Mouse (Mus musculus): ENCODE results near the gene Gstm4. TPM values are rescaled to one million over a fixed set of nuclear protein-coding genes. Genes with fewer than 3 reads are reported as not detected.

Gstm4 gene
- polyA plus RNA-seq (2014; fragmentation: Illumina TruSeq; extraction: RNeasy Lipid Tissue Mini Kit (QIAGEN cat#74804); ENCODE audit: low read depth, low replicate concordance): 5.8 TPM

GRCm38 (mm10) chr3:108044394-108045140 lies at the start of gene Gstm4:
Gstm4 (minus strand) TSS chr3:108044894.

GRCm38 (mm10) chr3:108092536-108093115 lies 47.9 kb upstream of the Gstm4 start, which contains the start of gene Gnat2:
Gnat2 (plus strand) TSS chr3:108092789.

GRCm38 (mm10) chr3:108086470-108086979 lies 41.8 kb upstream of the Gstm4 start, which contains the start of gene Ampd2:
Ampd2 (minus strand) TSS chr3:108086651.

GRCm38 (mm10) chr3:108017473-108018189 lies 27.1 kb downstream of the Gstm4 start, which contains the start of gene Gstm1:
Gstm1 (minus strand) TSS chr3:108017973.

Other genes with a start within 250 kb of the Gstm4 start
- gene Eps8l3, start 167.7 kb downstream of the Gstm4 start, polyA plus RNA-seq (2014; fragmentation: Illumina TruSeq; extraction: RNeasy Lipid Tissue Mini Kit (QIAGEN cat#74804); ENCODE audit: low read depth, low replicate concordance): not detected
- 56.1 TPM for gene Gstm5, start 149.1 kb downstream of the Gstm4 start, polyA plus RNA-seq (2014; fragmentation: Illumina TruSeq; extraction: RNeasy Lipid Tissue Mini Kit (QIAGEN cat#74804); ENCODE audit: low read depth, low replicate concordance)
- gene Gstm7, start 113.1 kb downstream of the Gstm4 start, polyA plus RNA-seq (2014; fragmentation: Illumina TruSeq; extraction: RNeasy Lipid Tissue Mini Kit (QIAGEN cat#74804); ENCODE audit: low read depth, low replicate concordance): 18.4 TPM
- 3.8 TPM for gene Gstm6, start 101.1 kb downstream of the Gstm4 start, polyA plus RNA-seq (2014; fragmentation: Illumina TruSeq; extraction: RNeasy Lipid Tissue Mini Kit (QIAGEN cat#74804); ENCODE audit: low read depth, low replicate concordance)
- not detected for gene Gstm3, start 75.6 kb downstream of the Gstm4 start, polyA plus RNA-seq (2014; fragmentation: Illumina TruSeq; extraction: RNeasy Lipid Tissue Mini Kit (QIAGEN cat#74804); ENCODE audit: low read depth, low replicate concordance)
- 96.4 TPM for gene Gstm2, start 58.4 kb downstream of the Gstm4 start, polyA plus RNA-seq (2014; fragmentation: Illumina TruSeq; extraction: RNeasy Lipid Tissue Mini Kit (QIAGEN cat#74804); ENCODE audit: low read depth, low replicate concordance)
- gene Gstm1, start 26.9 kb downstream of the Gstm4 start, polyA plus RNA-seq (2014; fragmentation: Illumina TruSeq; extraction: RNeasy Lipid Tissue Mini Kit (QIAGEN cat#74804); ENCODE audit: low read depth, low replicate concordance): 91.0 TPM
- 41.3 TPM for gene Ampd2, start 41.8 kb upstream of the Gstm4 start, polyA plus RNA-seq (2014; fragmentation: Illumina TruSeq; extraction: RNeasy Lipid Tissue Mini Kit (QIAGEN cat#74804); ENCODE audit: low read depth, low replicate concordance)
- 19.2 TPM for gene Gnat2, start 47.9 kb upstream of the Gstm4 start, polyA plus RNA-seq (2014; fragmentation: Illumina TruSeq; extraction: RNeasy Lipid Tissue Mini Kit (QIAGEN cat#74804); ENCODE audit: low read depth, low replicate concordance)
- 444 TPM for gene Gnai3, start 101.3 kb upstream of the Gstm4 start, polyA plus RNA-seq (2014; fragmentation: Illumina TruSeq; extraction: RNeasy Lipid Tissue Mini Kit (QIAGEN cat#74804); ENCODE audit: low read depth, low replicate concordance)
- gene Gpr61, start 110.0 kb upstream of the Gstm4 start, polyA plus RNA-seq (2014; fragmentation: Illumina TruSeq; extraction: RNeasy Lipid Tissue Mini Kit (QIAGEN cat#74804); ENCODE audit: low read depth, low replicate concordance): not detected
- gene Amigo1, start 141.4 kb upstream of the Gstm4 start, polyA plus RNA-seq (2014; fragmentation: Illumina TruSeq; extraction: RNeasy Lipid Tissue Mini Kit (QIAGEN cat#74804); ENCODE audit: low read depth, low replicate concordance): 12.4 TPM
- 3.5 TPM for gene Cyb561d1, start 156.3 kb upstream of the Gstm4 start, polyA plus RNA-seq (2014; fragmentation: Illumina TruSeq; extraction: RNeasy Lipid Tissue Mini Kit (QIAGEN cat#74804); ENCODE audit: low read depth, low replicate concordance)
- 0.82 TPM for gene Atxn7l2, start 166.0 kb upstream of the Gstm4 start, polyA plus RNA-seq (2014; fragmentation: Illumina TruSeq; extraction: RNeasy Lipid Tissue Mini Kit (QIAGEN cat#74804); ENCODE audit: low read depth, low replicate concordance)
- 0.64 TPM for gene Sypl2, start 181.8 kb upstream of the Gstm4 start, polyA plus RNA-seq (2014; fragmentation: Illumina TruSeq; extraction: RNeasy Lipid Tissue Mini Kit (QIAGEN cat#74804); ENCODE audit: low read depth, low replicate concordance)
- 124 TPM for gene Psma5, start 212.0 kb upstream of the Gstm4 start, polyA plus RNA-seq (2014; fragmentation: Illumina TruSeq; extraction: RNeasy Lipid Tissue Mini Kit (QIAGEN cat#74804); ENCODE audit: low read depth, low replicate concordance)
- 25.0 TPM for gene Sort1, start 239.2 kb upstream of the Gstm4 start, polyA plus RNA-seq (2014; fragmentation: Illumina TruSeq; extraction: RNeasy Lipid Tissue Mini Kit (QIAGEN cat#74804); ENCODE audit: low read depth, low replicate concordance)